Mouse (Mus musculus) yolk sac, embryonic 10.5 days (tissue): ENCODE data around the gene Echs1.
"Not testable (repeated sequence)": the region's sequence is repeated elsewhere in the genome, so short reads cannot be mapped to it uniquely, and the experiment has no call there.

Experiments used
- DNase-seq: peaks from one replicate; pipeline ENCODE4 v3.0.0-alpha.2; 2017; ENCODE audit warnings: low spot score

Echs1 gene

GRCm38 (mm10) chr7:140116329-140117054 is at the start of gene Echs1:
Echs1 (minus strand) TSS chr7:140116476.
- DNase-seq, result peak; percentile 86

- DNase-seq, result no peak
Measured at GRCm38 (mm10) chr7:140164664-140165063, 48.4 kb upstream of the Echs1 start, which contains the start of gene Olfr522. Olfr522 (minus strand) TSS chr7:140164764.

- no peak for DNase-seq
Measured at GRCm38 (mm10) chr7:140160363-140160762, 44.1 kb upstream of the Echs1 start.

- no peak for DNase-seq
Measured at GRCm38 (mm10) chr7:140154218-140154927, 38.1 kb upstream of the Echs1 start, which contains the start of gene Sprn. Sprn (minus strand) TSS chr7:140154877.

- no peak for DNase-seq
Measured at GRCm38 (mm10) chr7:140153829-140154217, 37.5 kb upstream of the Echs1 start.

GRCm38 (mm10) chr7:140153383-140153782 is 37.1 kb upstream of the Echs1 start:
- no peak for DNase-seq

GRCm38 (mm10) chr7:140144550-140144949 is 28.3 kb upstream of the Echs1 start:
- no peak for DNase-seq

GRCm38 (mm10) chr7:140141350-140141749 is 25.1 kb upstream of the Echs1 start:
- peak; percentile 25 for DNase-seq

- no peak for DNase-seq
Measured at GRCm38 (mm10) chr7:140138021-140138310, 21.7 kb upstream of the Echs1 start.

- DNase-seq, result peak; percentile 95
Measured at GRCm38 (mm10) chr7:140137135-140138020, 21.1 kb upstream of the Echs1 start, which contains the start of gene Mtg1. Mtg1 (plus strand) TSS chr7:140137564.

- no peak for DNase-seq
Measured at GRCm38 (mm10) chr7:140135106-140135770, 19.0 kb upstream of the Echs1 start.

- not testable (repeated sequence) for DNase-seq
Measured at GRCm38 (mm10) chr7:140134033-140134432, 17.8 kb upstream of the Echs1 start.

- DNase-seq, result not testable (repeated sequence)
Measured at GRCm38 (mm10) chr7:140132184-140132583, 15.9 kb upstream of the Echs1 start.

GRCm38 (mm10) chr7:140127911-140128310 is 11.6 kb upstream of the Echs1 start:
- DNase-seq, result no peak

GRCm38 (mm10) chr7:140126934-140127333 is 10.7 kb upstream of the Echs1 start:
- no peak for DNase-seq

GRCm38 (mm10) chr7:140126022-140126350 is 9.7 kb upstream of the Echs1 start:
- DNase-seq, result peak; percentile 6

GRCm38 (mm10) chr7:140125278-140126021 is 9.2 kb upstream of the Echs1 start:
- DNase-seq, result peak; percentile 97

- no peak for DNase-seq
Measured at GRCm38 (mm10) chr7:140124382-140124781, 8.1 kb upstream of the Echs1 start.

- no peak for DNase-seq
Measured at GRCm38 (mm10) chr7:140122765-140123164, 6.5 kb upstream of the Echs1 start.

GRCm38 (mm10) chr7:140121338-140121910 is 5.1 kb upstream of the Echs1 start:
- no peak for DNase-seq

- no peak for DNase-seq
Measured at GRCm38 (mm10) chr7:140120484-140120883, 4.2 kb upstream of the Echs1 start.
